Mouse (Mus musculus) limb, embryonic 12.5 days (tissue): ENCODE data around the gene Nup133. TPM values are rescaled to one million over a fixed set of nuclear protein-coding genes. Genes with fewer than 3 reads are reported as not detected.

Experiments
- ATAC-seq: fragments of 200-750 bp; cut with Nextera tagmentation; 2 replicates; pipeline ENCODE4 v1.8.0; 2017; ENCODE audit warnings: low read depth, moderate TSS enrichment; ENCODE audit not compliant: insufficient number of reproducible peaks, insufficient read depth, low FRiP score, low TSS enrichment
- H3K27ac ChIP-seq: fragments of 300-500 bp; sonication (generic); 2 replicates; pipeline ENCODE4 v1.5.1; 2016; ENCODE audit warnings: mild to moderate bottlenecking, moderate library complexity
- H3K27me3 ChIP-seq: fragments of 300-500 bp; sonication (generic); 2 replicates; pipeline ENCODE4 v1.6.1; 2016; ENCODE audit warnings: mild to moderate bottlenecking, moderate library complexity
- H3K36me3 ChIP-seq: fragments of 300-500 bp; sonication (generic); 2 replicates; pipeline ENCODE4 v1.6.1; 2016; ENCODE audit warnings: mild to moderate bottlenecking, moderate library complexity
- H3K4me1 ChIP-seq: fragments of 300-500 bp; sonication (generic); replicated peaks from 2 replicates; pipeline ENCODE4 v1.6.1; 2016
- H3K4me2 ChIP-seq: fragments of 300-500 bp; sonication (generic); 2 replicates; pipeline ENCODE4 v1.6.1; 2016; ENCODE audit warnings: mild to moderate bottlenecking, moderate library complexity
- H3K4me3 ChIP-seq: fragments of 300-500 bp; sonication (generic); replicated peaks from 2 replicates; pipeline ENCODE4 v1.5.1; 2016; ENCODE audit warnings: mild to moderate bottlenecking
- H3K9ac ChIP-seq: fragments of 300-500 bp; sonication (generic); replicated peaks from 2 replicates; pipeline ENCODE4 v1.6.1; 2016; ENCODE audit warnings: mild to moderate bottlenecking, moderate library complexity
- H3K9me3 ChIP-seq: fragments of 300-500 bp; sonication (generic); 2 replicates; pipeline ENCODE4 v1.6.1; 2016; ENCODE audit warnings: mild to moderate bottlenecking, moderate library complexity
- WGBS: fragments of 180-500 bp; shearing (Covaris S2); methylation state at CpG from one replicate; pipeline ENCODE4 v1.1.7; 2016; 5-methylcytosine and 5-hydroxymethylcytosine counted together
- polyA plus RNA-seq: library from polyadenylated mRNA; unstranded; fragments of >200 nt; fragmentation: Nextera tagmentation; extraction: Ambion mirVana; gene quantifications from 2 replicates; pipeline ENCODE4 v1.2.1, GENCODE M21; 2016

Gene Nup133
- polyA plus RNA-seq, 1 experiment from 2014 or later, result 56.4 TPM

- Histone ChIP-seq H3K9me3 (no peaks in the 10 kb centered on the region), H3K27me3 (no peaks in the 10 kb centered on the region), H3K36me3 (peaks cover 49% of the 10 kb centered on the region), H3K4me3 (no peak overlapping the region), H3K4me2 (no peak overlapping the region), H3K27ac (no peak overlapping the region), H3K9ac (no peak overlapping the region), H3K4me1 (peaks cover 6% of the 10 kb centered on the region; the same call in 1 of the 2 replicates)
- ATAC-seq, result no peak
- WGBS, result 85% methylated on average over 8 of the region's 8 CpGs
Measured at GRCm38 (mm10) chr8:123953686-123954085, 4.6 kb upstream of the Nup133 start.

DNA sequence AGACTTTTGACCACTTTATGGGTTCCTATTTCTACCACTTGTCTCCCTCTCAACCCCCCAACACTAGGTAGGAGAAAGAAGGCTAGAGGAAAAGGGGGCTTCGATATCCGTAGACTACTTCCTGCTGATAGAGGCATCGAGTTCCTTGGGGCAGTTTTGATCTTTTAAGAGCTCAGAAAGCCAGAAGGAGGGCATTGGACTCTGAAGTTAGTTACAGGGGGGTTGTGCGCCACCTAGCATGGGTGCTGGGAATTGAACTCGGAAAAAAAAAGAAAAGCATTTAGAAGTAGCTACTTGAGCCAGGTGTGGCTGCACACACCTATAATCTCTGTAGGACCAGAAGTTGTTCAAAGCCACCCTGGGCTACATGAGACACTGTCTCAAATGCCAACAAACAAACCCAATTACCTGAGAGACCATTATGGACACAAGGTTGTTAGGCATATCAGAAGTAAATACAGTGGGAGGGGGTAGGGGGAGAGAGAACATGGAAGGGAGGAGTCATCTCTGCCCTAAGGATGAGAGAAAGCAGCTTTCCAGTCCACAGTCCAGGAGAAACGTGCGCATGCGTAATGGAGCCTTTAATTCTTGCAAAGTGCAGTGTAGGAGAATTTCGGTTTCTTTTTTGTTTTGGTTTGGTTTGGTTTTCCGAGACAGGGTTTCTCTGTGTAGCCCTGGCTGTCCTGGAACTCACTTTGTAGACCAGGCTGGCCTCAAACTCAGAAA lies 1.2 kb upstream of the Nup133 start:
- no peaks in the 10 kb centered on the region for H3K27me3 ChIP-seq
- peak overlapping the region; percentile 96 for H3K4me3 ChIP-seq
- no peak overlapping the region for H3K27ac ChIP-seq
- WGBS, result 31% methylated on average over 10 of the region's 10 CpGs
- H3K4me2 ChIP-seq, result peak overlapping the region; percentile 96
- no peaks in the 10 kb centered on the region for H3K9me3 ChIP-seq
- H3K4me1 ChIP-seq, result peaks cover 13% of the 10 kb centered on the region
- ATAC-seq, result no peak
- peaks cover 41% of the 10 kb centered on the region for H3K36me3 ChIP-seq
- H3K9ac ChIP-seq, result peak overlapping the region; percentile 84

GRCm38 (mm10) chr8:123949686-123949986 lies 571 bp upstream of the Nup133 start:
- peak; percentile 40; the same call in 1 of the 2 replicates for ATAC-seq
- H3K9ac ChIP-seq, result peak overlapping the region; percentile 84
- H3K27ac ChIP-seq, result peak overlapping the region; percentile 86
- peaks cover 13% of the 10 kb centered on the region for H3K4me1 ChIP-seq
- peaks cover 42% of the 10 kb centered on the region for H3K36me3 ChIP-seq
- H3K4me2 ChIP-seq, result peak overlapping the region; percentile 96
- H3K27me3 ChIP-seq, result no peaks in the 10 kb centered on the region
- H3K4me3 ChIP-seq, result peak overlapping the region; percentile 96
- WGBS, result 4% methylated on average over 10 of the region's 10 CpGs
- no peaks in the 10 kb centered on the region for H3K9me3 ChIP-seq

DNA sequence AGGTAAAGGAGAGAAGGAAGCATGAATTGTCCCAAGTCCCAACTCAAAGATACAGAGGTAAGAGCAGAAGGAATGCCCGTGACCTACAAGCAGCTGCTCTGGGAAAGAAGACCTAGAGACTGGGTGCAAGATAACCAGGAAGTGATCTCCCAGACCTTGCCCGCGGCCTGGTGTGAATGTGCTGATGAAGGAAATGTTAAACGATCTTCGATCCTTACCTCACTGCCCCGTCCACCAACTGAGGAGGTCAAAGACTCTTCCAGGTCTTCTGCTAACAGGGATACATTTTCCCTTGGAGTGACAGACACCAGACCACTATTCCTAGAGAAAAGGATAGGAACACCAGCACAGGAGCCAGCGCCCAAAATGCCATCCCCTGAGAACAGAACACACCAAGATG lies 20.0 kb downstream of the Nup133 start:
- H3K27ac ChIP-seq, result no peak overlapping the region
- H3K27me3 ChIP-seq, result no peaks in the 10 kb centered on the region
- H3K4me2 ChIP-seq, result no peak overlapping the region
- no peaks in the 10 kb centered on the region for H3K9me3 ChIP-seq
- no peak overlapping the region for H3K4me3 ChIP-seq
- H3K4me1 ChIP-seq, result no peaks in the 10 kb centered on the region
- whole genome bisulfite sequencing, result 96% methylated on average over 7 of the region's 7 CpGs
- H3K9ac ChIP-seq, result no peak overlapping the region
- H3K36me3 ChIP-seq, result peaks cover 81% of the 10 kb centered on the region
- no peak for ATAC-seq

- 90% methylated on average over 3 of the region's 3 CpGs for WGBS
- H3K27me3 ChIP-seq, result no peaks in the 10 kb centered on the region
- ATAC-seq, result no peak
- no peak overlapping the region for H3K9ac ChIP-seq
- H3K36me3 ChIP-seq, result peaks cover 90% of the 10 kb centered on the region
- H3K4me3 ChIP-seq, result no peak overlapping the region
- H3K9me3 ChIP-seq, result no peaks in the 10 kb centered on the region
- H3K4me2 ChIP-seq, result no peak overlapping the region
- H3K4me1 ChIP-seq, result no peaks in the 10 kb centered on the region
- no peak overlapping the region for H3K27ac ChIP-seq
Measured at GRCm38 (mm10) chr8:123925671-123926070, 23.4 kb downstream of the Nup133 start.

GRCm38 (mm10) chr8:123924719-123925118 lies 24.3 kb downstream of the Nup133 start:
- Histone ChIP-seq H3K4me3 (no peak overlapping the region), H3K27ac (no peak overlapping the region), H3K4me1 (no peaks in the 10 kb centered on the region), H3K9ac (no peak overlapping the region), H3K36me3 (peaks cover 90% of the 10 kb centered on the region), H3K4me2 (no peak overlapping the region), H3K27me3 (no peaks in the 10 kb centered on the region), H3K9me3 (no peaks in the 10 kb centered on the region)
- 0 out of 2 replicates have a peak, but pooled peaks have one; percentile 37 for ATAC-seq
- WGBS, result 23% methylated on average over 2 of the region's 2 CpGs

GRCm38 (mm10) chr8:123914635-123915034 lies 34.4 kb downstream of the Nup133 start:
- 95% methylated on average over 3 of the region's 3 CpGs for WGBS
- no peaks in the 10 kb centered on the region for H3K9me3 ChIP-seq
- peaks cover 98% of the 10 kb centered on the region for H3K36me3 ChIP-seq
- ATAC-seq, result no peak
- H3K9ac ChIP-seq, result no peak overlapping the region
- H3K4me3 ChIP-seq, result no peak overlapping the region
- no peak overlapping the region for H3K27ac ChIP-seq
- H3K4me2 ChIP-seq, result no peak overlapping the region
- H3K4me1 ChIP-seq, result no peaks in the 10 kb centered on the region
- no peaks in the 10 kb centered on the region for H3K27me3 ChIP-seq

GRCm38 (mm10) chr8:123912265-123912664 lies 36.8 kb downstream of the Nup133 start:
- Histone ChIP-seq H3K9ac (no peak overlapping the region), H3K27me3 (no peaks in the 10 kb centered on the region), H3K27ac (no peak overlapping the region), H3K4me3 (no peak overlapping the region), H3K36me3 (peaks cover 98% of the 10 kb centered on the region), H3K4me1 (no peaks in the 10 kb centered on the region), H3K4me2 (no peak overlapping the region), H3K9me3 (no peaks in the 10 kb centered on the region)
- 84% methylated on average over 4 of the region's 4 CpGs for WGBS
- ATAC-seq, result no peak

DNA sequence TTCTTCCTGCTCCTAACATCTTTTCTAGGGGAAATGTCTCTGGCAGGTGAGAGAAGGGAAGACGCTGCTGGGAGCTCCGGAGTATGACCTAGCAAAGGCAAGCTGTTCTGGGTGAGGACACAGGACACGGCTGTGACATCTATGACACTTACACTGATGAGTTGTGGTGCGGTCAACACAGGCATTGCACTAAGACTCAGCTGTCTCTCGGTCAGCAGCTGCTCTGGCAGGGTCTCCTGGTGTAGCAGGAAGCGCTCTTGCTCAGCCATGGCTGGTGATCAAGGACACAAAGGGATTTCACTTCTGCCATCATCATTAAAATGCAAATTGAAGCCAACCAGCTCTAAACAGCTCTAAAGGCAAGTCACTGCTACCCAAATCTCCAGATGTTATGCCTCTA lies 41.5 kb downstream of the Nup133 start:
- no peak overlapping the region for H3K9ac ChIP-seq
- no peaks in the 10 kb centered on the region for H3K4me1 ChIP-seq
- no peak for ATAC-seq
- no peaks in the 10 kb centered on the region for H3K9me3 ChIP-seq
- H3K4me2 ChIP-seq, result no peak overlapping the region
- no peak overlapping the region for H3K4me3 ChIP-seq
- no peaks in the 10 kb centered on the region for H3K27me3 ChIP-seq
- no peak overlapping the region for H3K27ac ChIP-seq
- 94% methylated on average over 6 of the region's 6 CpGs for WGBS
- peaks cover 96% of the 10 kb centered on the region for H3K36me3 ChIP-seq

GRCm38 (mm10) chr8:123902653-123903052 lies 46.4 kb downstream of the Nup133 start:
- no peaks in the 10 kb centered on the region for H3K4me1 ChIP-seq
- H3K4me3 ChIP-seq, result no peak overlapping the region
- no peak overlapping the region for H3K9ac ChIP-seq
- H3K27me3 ChIP-seq, result no peaks in the 10 kb centered on the region; the same call in 1 of the 2 replicates
- H3K27ac ChIP-seq, result no peak overlapping the region
- 89% methylated on average over 7 of the region's 7 CpGs for WGBS
- H3K4me2 ChIP-seq, result no peak overlapping the region
- H3K9me3 ChIP-seq, result no peaks in the 10 kb centered on the region
- H3K36me3 ChIP-seq, result peaks cover 87% of the 10 kb centered on the region
- no peak for ATAC-seq

DNA sequence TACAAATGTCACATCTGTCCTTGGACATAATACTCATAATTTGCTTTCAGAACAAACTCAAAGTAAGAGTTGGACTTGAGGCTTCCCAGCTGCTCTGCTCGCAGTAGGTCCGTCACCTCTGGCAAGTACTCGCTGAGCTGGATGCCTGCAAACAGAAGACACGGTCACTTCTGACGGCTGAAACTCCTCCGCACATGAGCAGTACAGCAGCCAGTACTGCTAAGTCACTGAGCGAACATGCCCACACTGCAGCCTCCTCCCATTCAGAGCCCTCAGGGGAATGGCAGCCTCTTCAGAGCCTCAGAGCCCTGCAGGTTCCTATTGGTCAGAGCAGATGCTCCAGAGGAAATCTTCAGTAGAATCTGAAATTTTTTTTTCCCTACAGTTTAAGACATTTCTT lies 49.7 kb downstream of the Nup133 start:
- no peak for ATAC-seq
- 90% methylated on average over 7 of the region's 7 CpGs for WGBS
- H3K4me3 ChIP-seq, result no peak overlapping the region
- H3K36me3 ChIP-seq, result peaks cover 58% of the 10 kb centered on the region
- H3K27ac ChIP-seq, result no peak overlapping the region
- no peaks in the 10 kb centered on the region for H3K9me3 ChIP-seq
- H3K9ac ChIP-seq, result no peak overlapping the region
- H3K27me3 ChIP-seq, result peaks cover 32% of the 10 kb centered on the region
- no peaks in the 10 kb centered on the region for H3K4me1 ChIP-seq
- H3K4me2 ChIP-seq, result no peak overlapping the region

DNA sequence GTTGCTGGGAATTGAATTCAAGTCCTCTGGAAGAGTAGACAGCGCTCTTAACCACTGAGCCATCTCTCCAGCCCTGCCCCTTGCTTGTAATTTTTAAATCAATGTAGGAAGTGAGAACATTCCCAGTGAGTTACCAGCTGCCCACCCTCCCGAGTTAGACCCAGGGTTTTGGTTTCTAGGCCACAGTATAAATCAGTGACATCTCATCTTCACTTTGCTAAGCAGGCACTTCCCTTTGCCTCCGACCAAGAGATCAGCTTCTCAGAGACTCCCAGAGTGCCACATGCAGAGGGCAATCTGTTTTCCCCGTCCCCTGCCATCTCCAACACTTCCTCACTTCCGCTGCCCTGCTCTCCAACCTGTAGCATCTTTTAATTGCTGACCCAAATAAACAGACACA lies 50.5 kb downstream of the Nup133 start:
- peaks cover 50% of the 10 kb centered on the region for H3K36me3 ChIP-seq

More for the DNA sequence above, 50.5 kb downstream of the Nup133 start:
- no peak overlapping the region for H3K4me2 ChIP-seq
- H3K9me3 ChIP-seq, result no peaks in the 10 kb centered on the region
- 86% methylated on average over 5 of the region's 5 CpGs for WGBS
- no peak overlapping the region for H3K4me3 ChIP-seq
- no peak overlapping the region for H3K9ac ChIP-seq
- H3K4me1 ChIP-seq, result no peaks in the 10 kb centered on the region
- no peak overlapping the region for H3K27ac ChIP-seq
- no peak for ATAC-seq
- H3K27me3 ChIP-seq, result peaks cover 40% of the 10 kb centered on the region
